Mouse (Mus musculus): ENCODE data around the gene Serpina1f.

DNA sequence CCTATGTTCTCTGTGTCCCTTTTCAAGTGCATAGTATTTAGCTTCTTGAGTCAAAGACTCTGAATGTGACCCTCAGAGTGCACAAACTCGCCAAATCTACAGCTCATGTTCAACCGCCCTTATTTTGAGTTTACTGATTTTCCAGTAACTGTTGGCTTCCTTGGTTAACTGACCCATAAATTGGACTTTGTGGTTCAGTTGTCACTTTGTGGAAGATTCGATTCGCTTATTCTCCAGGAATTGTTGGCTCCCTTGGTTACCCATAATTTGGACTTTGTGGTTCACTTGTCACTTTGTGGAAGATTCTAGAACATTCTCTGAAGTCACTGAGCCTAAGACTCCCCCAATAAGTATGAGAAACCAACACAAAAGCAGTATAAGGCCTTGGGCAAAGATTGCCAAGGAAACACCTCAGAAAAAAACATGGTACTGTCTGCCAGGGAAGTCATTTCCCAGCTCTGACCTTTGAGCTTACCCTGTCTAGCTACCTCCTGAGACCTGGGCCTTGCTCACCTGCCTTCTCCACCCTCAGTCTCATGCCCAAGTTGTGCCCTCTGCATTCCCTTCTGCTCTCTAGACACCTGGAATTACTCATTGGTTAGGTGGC, 4.9 kb upstream of the Serpina1f start:
- TF ChIP-seq CTCF (conservative IDR thresholded peaks at IDR 0.05; ENCODE audit: insufficient read depth, insufficient read length, low read depth, low read length) (no peak), POLR2A (IDR thresholded peaks at IDR 0.05; ENCODE audit: low read depth, low read length) (no peak)

Data from kidney, adult 2 months (tissue).